8 mouse cellular contexts compared by ENCODE assay signal in the genomic region with DNA sequence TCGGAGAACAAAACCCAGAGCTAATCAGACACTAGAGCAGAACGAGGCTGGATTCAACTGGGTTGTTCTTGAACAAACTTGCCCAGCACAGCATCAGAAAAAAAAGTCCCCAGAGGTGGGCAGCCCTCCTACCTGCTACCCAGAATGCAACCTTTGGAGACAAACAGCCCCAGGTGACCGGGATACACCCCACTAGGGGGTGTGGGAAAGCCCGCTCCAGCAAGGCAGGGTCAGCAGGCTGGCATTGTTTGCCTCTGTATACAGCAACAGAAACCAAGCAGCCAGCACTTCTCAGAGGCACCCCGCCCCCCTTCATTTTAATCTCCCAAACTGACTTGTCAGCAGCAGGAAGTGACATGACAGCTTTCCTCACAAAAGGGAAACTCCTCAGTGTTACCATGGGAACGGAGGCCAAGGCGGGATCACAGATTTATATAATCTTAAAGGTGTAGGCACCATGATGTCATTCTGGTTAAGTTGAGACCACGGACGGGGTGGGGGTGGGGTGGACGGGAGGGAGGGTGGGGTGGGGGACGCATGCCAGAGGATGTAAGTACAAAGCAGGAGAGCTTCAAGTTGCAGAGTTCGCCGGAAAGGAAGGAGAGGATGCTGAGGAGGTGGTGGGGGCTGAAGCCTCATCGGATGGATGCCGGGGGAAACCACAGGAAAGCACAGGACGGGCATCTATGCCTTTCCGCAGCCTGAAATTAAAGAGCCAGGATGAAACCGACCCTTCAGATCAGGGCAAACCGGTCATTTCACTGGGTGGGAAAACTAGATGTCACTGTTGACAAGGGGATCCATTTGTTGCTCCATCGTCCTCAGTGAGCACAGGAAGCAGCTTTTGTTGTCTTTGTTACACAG. TPM values are rescaled to one million over a fixed set of nuclear protein-coding genes. Genes with fewer than 3 reads are reported as not detected.
DNase-seq lines count a peak whose midpoint lies in the region; ATAC-seq and TF ChIP-seq lines count a peak whose summit lies in the region.

No protein-coding gene starts in this region.

- peak overlapping the region; percentile 88 for H3K27ac ChIP-seq in heart, embryonic 10.5 days
- peak overlapping the region; percentile 83 for H3K27ac ChIP-seq in kidney, embryonic 14.5 days (ENCODE audit: low read depth, low read length)
- H3K27ac ChIP-seq in limb, embryonic 14.5 days (replicated peaks; ENCODE audit: low read depth, low read length) = peak overlapping the region; percentile 74
- H3K27ac ChIP-seq in midbrain, embryonic 15.5 days = peak overlapping the region; percentile 96
- H3K27ac ChIP-seq in stomach, embryonic 14.5 days (ENCODE audit: low read length) = peak overlapping the region; percentile 75

- WGBS in heart, embryonic 10.5 days = 4% methylated on average over 20 of the region's 20 CpGs
- 4% methylated on average over 20 of the region's 20 CpGs for WGBS in kidney, embryonic 14.5 days
- 6% methylated on average over 20 of the region's 20 CpGs for WGBS in limb, embryonic 14.5 days
- under 1% methylated on average over 20 of the region's 20 CpGs for WGBS in midbrain, embryonic 15.5 days
- 4% methylated on average over 20 of the region's 20 CpGs for WGBS in stomach, embryonic 14.5 days

- peak; percentile 58 to 61 for DNase-seq in urinary bladder, adult 18-20 months (ENCODE audit: low spot score in 2 of 2)
- no peak for DNase-seq in urinary bladder, adult 2 months (ENCODE audit: low spot score)
- peak; percentile 94 for DNase-seq in embryo, embryonic 11 days
- peak; percentile 93 for DNase-seq in heart, embryonic 10.5 days (ENCODE audit: low spot score)
- DNase-seq in limb, embryonic 14.5 days (ENCODE audit: low spot score) = peak; percentile 84

- peak overlapping the region; percentile 51; the same call in 1 of the 2 replicates for H3K9ac ChIP-seq in kidney, embryonic 14.5 days (ENCODE audit: low read depth, low read length)
- H3K9ac ChIP-seq in limb, embryonic 14.5 days (ENCODE audit: low read depth, low read length, severe bottlenecking) = peak overlapping the region; percentile 48; the same call in 1 of the 2 replicates
- peak overlapping the region; percentile 54 for H3K9ac ChIP-seq in midbrain, embryonic 15.5 days
- H3K9ac ChIP-seq in stomach, embryonic 14.5 days (replicated peaks; ENCODE audit: low read depth, low read length) = no peak overlapping the region

- TF ChIP-seq POLR2A in limb, embryonic 14.5 days (IDR thresholded peaks at IDR 0.05; ENCODE audit: borderline replicate concordance, extremely low read depth, insufficient read depth, insufficient read length) = no peak

- no peaks in the 10 kb centered on the region for H3K27me3 ChIP-seq in heart, embryonic 10.5 days (ENCODE audit: insufficient read depth, poor library complexity, severe bottlenecking)
- H3K27me3 ChIP-seq in kidney, embryonic 14.5 days (ENCODE audit: control insufficient read depth, insufficient read depth, low read length) = no peaks in the 10 kb centered on the region
- no peaks in the 10 kb centered on the region for H3K27me3 ChIP-seq in limb, embryonic 14.5 days (ENCODE audit: control insufficient read depth, insufficient read depth, low read length)
- H3K27me3 ChIP-seq in midbrain, embryonic 15.5 days (replicated peaks) = no peaks in the 10 kb centered on the region
- no peaks in the 10 kb centered on the region for H3K27me3 ChIP-seq in stomach, embryonic 14.5 days (ENCODE audit: control insufficient read depth, insufficient read depth, low read length)

- H3K4me1 ChIP-seq in heart, embryonic 10.5 days = peaks cover 52% of the 10 kb centered on the region
- H3K4me1 ChIP-seq in kidney, embryonic 14.5 days (ENCODE audit: control insufficient read depth, insufficient read depth, low read length) = peaks cover 32% of the 10 kb centered on the region
- H3K4me1 ChIP-seq in limb, embryonic 14.5 days (ENCODE audit: control insufficient read depth, insufficient read depth, low read length) = peaks cover 39% of the 10 kb centered on the region
- H3K4me1 ChIP-seq in midbrain, embryonic 15.5 days = peaks cover 47% of the 10 kb centered on the region
- peaks cover 37% of the 10 kb centered on the region for H3K4me1 ChIP-seq in stomach, embryonic 14.5 days (ENCODE audit: control insufficient read depth, insufficient read depth, low read length)

- H3K4me3 ChIP-seq in heart, embryonic 10.5 days = peak overlapping the region; percentile 47
- H3K4me3 ChIP-seq in kidney, embryonic 14.5 days (ENCODE audit: low read length) = peak overlapping the region; percentile 31
- H3K4me3 ChIP-seq in limb, embryonic 14.5 days (replicated peaks; ENCODE audit: low read length) = peak overlapping the region; percentile 23
- H3K4me3 ChIP-seq in midbrain, embryonic 15.5 days = peak overlapping the region; percentile 32
- H3K4me3 ChIP-seq in stomach, embryonic 14.5 days (ENCODE audit: low read depth, low read length) = peak overlapping the region; percentile 19; the same call in 1 of the 2 replicates

- peak; percentile 74 for ATAC-seq in kidney, embryonic 14.5 days (ENCODE audit: low FRiP score, low TSS enrichment)
- ATAC-seq in limb, embryonic 14.5 days (ENCODE audit: low FRiP score, low read depth) = peak; percentile 75
- peak; percentile 75 for ATAC-seq in midbrain, embryonic 15.5 days (replicated peaks)
- ATAC-seq in stomach, embryonic 14.5 days (ENCODE audit: insufficient number of reproducible peaks, insufficient read depth, low FRiP score, low read depth) = peak; percentile 64; the same call in 1 of the 2 replicates

- no peaks in the 10 kb centered on the region for H3K9me3 ChIP-seq in heart, embryonic 10.5 days
- no peaks in the 10 kb centered on the region for H3K9me3 ChIP-seq in kidney, embryonic 14.5 days (ENCODE audit: control insufficient read depth, low read length)
- H3K9me3 ChIP-seq in limb, embryonic 14.5 days (ENCODE audit: control insufficient read depth, low read length) = no peaks in the 10 kb centered on the region
- H3K9me3 ChIP-seq in midbrain, embryonic 15.5 days = no peaks in the 10 kb centered on the region
- no peaks in the 10 kb centered on the region for H3K9me3 ChIP-seq in stomach, embryonic 14.5 days (ENCODE audit: control insufficient read depth, low read depth, low read length)

- H3K36me3 ChIP-seq in heart, embryonic 10.5 days = peaks cover 19% of the 10 kb centered on the region
- H3K36me3 ChIP-seq in kidney, embryonic 14.5 days (ENCODE audit: control insufficient read depth, insufficient read depth, low read length) = peaks cover 9% of the 10 kb centered on the region
- peaks cover 12% of the 10 kb centered on the region for H3K36me3 ChIP-seq in limb, embryonic 14.5 days (ENCODE audit: control insufficient read depth, insufficient read depth, low read length)
- no peaks in the 10 kb centered on the region for H3K36me3 ChIP-seq in midbrain, embryonic 15.5 days (replicated peaks)
- H3K36me3 ChIP-seq in stomach, embryonic 14.5 days (ENCODE audit: control insufficient read depth, insufficient read depth, low read length) = no peaks in the 10 kb centered on the region

- H3K4me2 ChIP-seq in kidney, embryonic 14.5 days (replicated peaks; ENCODE audit: low read depth, low read length) = peak overlapping the region; percentile 50
- peak overlapping the region; percentile 48 for H3K4me2 ChIP-seq in limb, embryonic 14.5 days (replicated peaks; ENCODE audit: low read depth, low read length, severe bottlenecking)
- peak overlapping the region; percentile 73 for H3K4me2 ChIP-seq in midbrain, embryonic 15.5 days
- H3K4me2 ChIP-seq in stomach, embryonic 14.5 days (replicated peaks; ENCODE audit: low read depth, low read length) = peak overlapping the region; percentile 45

RNA-seq across cellular contexts. Expression of a gene that starts 58.2 kb away (rescaled TPM):
- polyA plus RNA-seq in urinary bladder, adult 2 months (2012; rRNA removed) = 152 and 155 TPM in 2 replicates
- 130 and 150 TPM in 2 replicates for polyA plus RNA-seq in heart, embryonic 10.5 days (2016; fragmentation: Nextera tagmentation; extraction: Ambion mirVana)
- 141 and 150 TPM in 2 replicates for polyA plus RNA-seq in kidney, embryonic 14.5 days (2014; fragmentation: Nextera tagmentation; extraction: Ambion mirVana)
- polyA plus RNA-seq in limb, embryonic 14.5 days (2012; rRNA removed) = 222 and 267 TPM in 2 replicates
- polyA plus RNA-seq in limb, embryonic 14.5 days (2014; fragmentation: Nextera tagmentation; extraction: Ambion mirVana) = 156 and 157 TPM in 2 replicates
- 100 and 109 TPM in 2 replicates for polyA plus RNA-seq in midbrain, embryonic 15.5 days (2015; fragmentation: Nextera tagmentation; extraction: Ambion mirVana)
- 133 and 142 TPM in 2 replicates for polyA plus RNA-seq in stomach, embryonic 14.5 days (2014; fragmentation: Nextera tagmentation; extraction: Ambion mirVana)

RNA-seq across cellular contexts. Expression of a gene that starts 58.9 kb away (rescaled TPM):
- 67.4 and 75.0 TPM in 2 replicates for polyA plus RNA-seq in urinary bladder, adult 2 months (2012; rRNA removed)
- 28.8 and 31.5 TPM in 2 replicates for polyA plus RNA-seq in heart, embryonic 10.5 days (2016; fragmentation: Nextera tagmentation; extraction: Ambion mirVana)
- polyA plus RNA-seq in kidney, embryonic 14.5 days (2014; fragmentation: Nextera tagmentation; extraction: Ambion mirVana) = 19.3 and 19.8 TPM in 2 replicates
- 29.6 and 45.2 TPM in 2 replicates for polyA plus RNA-seq in limb, embryonic 14.5 days (2012; rRNA removed)
- polyA plus RNA-seq in limb, embryonic 14.5 days (2014; fragmentation: Nextera tagmentation; extraction: Ambion mirVana) = 25.0 and 27.7 TPM in 2 replicates
- 42.5 and 42.8 TPM in 2 replicates for polyA plus RNA-seq in midbrain, embryonic 15.5 days (2015; fragmentation: Nextera tagmentation; extraction: Ambion mirVana)
- polyA plus RNA-seq in stomach, embryonic 14.5 days (2014; fragmentation: Nextera tagmentation; extraction: Ambion mirVana) = 16.2 and 21.0 TPM in 2 replicates
